Mouse (Mus musculus): ENCODE results near the gene Sesn3.

Gene Sesn3

GRCm38 (mm10) chr9:14354852-14355251 is 80.0 kb downstream of the Sesn3 start:
- DNase-seq (ENCODE audit: low spot score) = no peak

DNA sequence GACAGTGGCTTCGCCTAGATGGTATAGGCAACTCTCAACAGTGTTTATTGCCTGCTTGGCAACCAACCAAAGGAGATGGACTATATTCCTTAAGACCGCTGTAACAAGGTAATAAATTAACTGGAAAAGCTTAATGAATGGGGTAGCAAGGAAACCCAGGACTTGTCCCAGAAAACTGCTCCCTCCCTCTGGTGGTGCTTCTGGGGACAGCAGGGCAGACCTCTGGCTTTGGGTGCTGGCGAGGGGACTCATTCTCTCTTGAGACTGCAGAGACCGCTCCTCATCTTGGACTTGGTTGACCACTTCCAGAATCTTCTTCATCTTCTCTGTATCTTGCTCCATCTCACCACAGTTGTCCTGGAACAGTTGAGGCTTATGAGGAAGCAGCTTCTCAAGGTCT is 82.2 kb downstream of the Sesn3 start:
- no peak for DNase-seq (ENCODE audit: low spot score)

- no peak for DNase-seq (ENCODE audit: low spot score)
Measured at GRCm38 (mm10) chr9:14362068-14362768, 87.4 kb downstream of the Sesn3 start.

DNA sequence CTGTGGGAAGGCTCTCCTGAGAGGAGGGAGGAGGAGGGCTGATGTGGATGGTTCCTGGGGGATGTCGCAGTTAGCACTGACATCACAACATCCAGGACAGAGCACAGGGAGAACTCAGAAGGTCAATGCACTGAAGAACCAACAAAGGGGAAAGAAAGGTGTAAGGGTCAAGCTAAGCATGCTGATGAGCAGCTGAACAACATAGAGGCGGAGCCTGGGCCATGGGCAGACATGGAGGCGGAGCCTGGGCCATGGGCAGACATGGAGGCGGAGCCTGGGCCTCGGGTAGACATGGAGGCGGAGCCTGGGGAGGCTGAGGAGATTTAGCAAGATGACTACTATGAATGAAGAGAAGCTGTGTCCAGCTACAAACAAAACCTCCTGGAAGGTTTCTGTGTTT is 88.7 kb downstream of the Sesn3 start:
- DNase-seq (ENCODE audit: low spot score) = no peak

- no peak for DNase-seq (ENCODE audit: low spot score)
Measured at GRCm38 (mm10) chr9:14364719-14365118, 89.9 kb downstream of the Sesn3 start.

DNA sequence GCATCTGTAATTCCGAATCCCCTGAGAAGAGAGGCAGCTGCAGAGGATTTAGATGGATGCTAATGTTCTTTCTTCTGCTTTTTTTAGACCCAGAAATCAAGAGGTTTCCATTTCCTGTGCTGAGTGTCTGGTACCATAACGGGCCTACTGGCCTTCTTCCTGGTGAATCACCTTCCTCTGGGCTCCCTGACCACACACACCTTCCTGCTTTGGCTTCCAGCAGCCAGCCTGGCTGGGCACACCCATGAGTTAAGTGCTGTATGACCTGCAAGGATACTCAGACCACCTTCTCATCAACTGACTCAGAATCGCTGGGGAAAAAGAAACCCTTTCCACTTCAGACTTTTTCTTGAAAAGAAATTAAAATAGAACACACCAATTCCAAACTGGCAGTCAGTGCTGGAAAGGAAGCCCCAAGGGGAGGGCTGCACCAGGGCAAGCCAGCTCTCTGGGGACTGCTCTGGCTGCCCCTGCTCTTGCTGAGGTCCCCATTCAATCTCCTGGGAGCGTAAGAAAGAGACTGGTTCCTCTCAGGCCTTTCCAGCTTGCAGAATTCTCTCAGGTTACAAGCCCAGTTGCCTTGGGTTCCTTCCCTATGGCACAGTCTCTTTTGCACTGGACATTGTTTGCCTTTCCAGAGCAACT is 90.7 kb downstream of the Sesn3 start:
- DNase-seq (ENCODE audit: low spot score) = no peak

DNA sequence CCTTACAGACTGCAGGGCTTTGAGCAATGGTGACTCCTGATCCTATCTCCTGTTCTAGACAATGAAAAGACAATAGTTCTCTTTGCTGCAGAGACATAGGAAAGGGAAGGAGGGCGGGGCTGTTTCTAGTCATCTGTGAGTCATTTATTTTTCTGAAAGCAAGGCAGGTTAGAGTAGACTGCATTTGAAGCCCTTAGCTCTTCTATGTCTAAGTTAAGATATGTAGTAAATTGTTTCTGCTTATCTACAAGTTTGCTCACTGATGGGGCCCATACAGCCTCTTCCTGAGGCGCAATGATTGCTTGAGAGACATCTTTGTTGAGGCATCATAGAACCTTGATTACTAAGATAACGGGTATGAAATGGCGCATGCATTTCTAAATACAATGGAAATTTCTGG is 93.0 kb downstream of the Sesn3 start:
- no peak for DNase-seq (ENCODE audit: low spot score)

DNA sequence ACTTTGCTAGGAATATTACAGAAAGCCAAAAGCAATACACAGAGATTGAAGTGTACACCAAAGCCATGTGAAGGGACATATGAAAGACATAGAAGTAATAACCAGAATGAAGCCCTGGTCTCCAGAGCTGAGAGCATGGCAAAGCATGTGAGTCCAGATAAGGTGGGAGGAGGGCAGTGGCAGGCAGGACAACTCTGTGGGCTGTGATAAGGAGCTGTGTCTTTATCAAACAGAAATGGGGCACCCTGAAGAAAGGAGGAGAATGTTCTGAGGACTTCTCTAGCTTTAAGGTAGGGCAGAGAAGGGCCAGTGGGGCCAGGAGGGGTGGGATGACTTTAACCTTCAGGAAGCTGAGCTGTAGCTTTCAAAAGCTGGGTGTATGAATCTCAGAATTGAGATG is 94.4 kb downstream of the Sesn3 start:
- DNase-seq (ENCODE audit: low spot score) = no peak

DNA sequence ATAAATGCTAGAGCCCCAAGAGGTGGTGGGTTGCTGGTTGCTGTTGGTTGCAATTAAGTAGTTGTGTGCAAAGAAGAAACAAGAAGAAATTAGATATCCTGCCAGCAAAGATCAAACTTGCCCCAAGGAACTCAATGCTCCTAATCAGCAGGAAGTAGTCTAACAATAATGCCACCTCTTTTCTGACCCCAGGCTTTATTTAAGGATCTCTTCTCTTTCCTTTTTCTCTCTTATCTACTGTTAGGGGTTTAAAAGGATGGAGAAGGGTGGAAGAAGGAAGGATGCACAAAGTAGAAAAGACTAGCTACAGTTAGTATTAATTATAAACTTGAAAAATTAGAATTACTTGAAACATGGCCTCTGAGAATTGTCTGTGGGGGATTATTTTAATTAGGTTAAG is 97.6 kb downstream of the Sesn3 start:
- no peak for DNase-seq (ENCODE audit: low spot score)

DNA sequence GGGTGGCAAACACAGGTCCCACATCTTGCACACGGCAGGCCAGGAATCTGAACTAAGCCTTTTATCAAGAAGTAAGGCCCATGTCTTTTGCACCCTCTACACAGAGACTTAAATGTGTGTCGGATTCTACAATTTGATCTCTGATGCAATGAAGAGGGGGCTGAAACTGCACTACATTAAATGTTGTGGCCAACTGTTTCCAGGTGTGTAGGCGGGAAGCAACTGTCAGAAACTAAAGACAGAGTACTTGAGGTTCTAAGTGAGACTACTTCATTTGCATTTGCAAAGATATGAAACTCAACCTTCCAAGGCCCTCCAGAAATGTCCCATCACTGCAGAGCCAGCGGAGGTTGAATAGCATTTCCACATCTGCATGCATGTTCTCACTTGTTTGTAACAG is 101.3 kb downstream of the Sesn3 start:
- no peak for DNase-seq (ENCODE audit: low spot score)

- no peak for DNase-seq (ENCODE audit: low spot score)
Measured at GRCm38 (mm10) chr9:14378151-14378550, 103.3 kb downstream of the Sesn3 start.

DNA sequence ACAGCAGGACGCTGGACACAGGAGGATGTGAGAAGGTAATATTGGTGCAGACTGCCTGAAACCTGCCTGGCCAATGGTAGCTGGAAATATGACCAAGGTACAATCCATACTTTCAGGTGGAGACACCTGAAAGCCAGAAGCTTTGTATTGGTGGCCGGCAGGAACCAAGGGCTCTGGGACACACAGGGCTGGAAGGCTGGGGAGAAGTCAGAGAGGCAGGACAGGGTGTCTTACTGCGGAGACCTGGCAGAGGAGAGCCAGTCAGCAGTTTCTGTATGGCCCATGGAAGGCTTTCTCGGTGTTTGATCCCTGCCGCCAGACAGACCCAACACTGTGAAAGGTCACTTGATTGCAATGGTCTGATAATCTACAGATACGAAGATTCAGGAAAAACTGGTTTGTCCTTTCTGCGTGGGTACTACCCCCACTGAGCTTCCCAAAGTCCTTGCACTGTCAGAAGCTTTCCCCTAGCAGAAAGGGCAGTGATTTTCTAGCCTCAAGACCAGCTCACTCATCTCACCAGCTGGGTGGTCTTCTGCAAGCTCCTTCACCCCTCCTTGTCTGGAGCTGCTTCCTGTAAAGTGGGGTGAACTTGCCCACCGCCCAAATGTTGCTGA is 105.0 kb downstream of the Sesn3 start:
- DNase-seq (ENCODE audit: low spot score) = no peak

GRCm38 (mm10) chr9:14380386-14381285 is 105.8 kb downstream of the Sesn3 start:
- peak; percentile 48 for DNase-seq (ENCODE audit: low spot score)

GRCm38 (mm10) chr9:14381353-14382055 is 106.6 kb downstream of the Sesn3 start, which contains the start of gene Endod1:
Gene Endod1, minus strand, starts transcription at chr9:14381507.
- no peak for DNase-seq (ENCODE audit: low spot score)

- no peak for DNase-seq (ENCODE audit: low spot score)
Measured at GRCm38 (mm10) chr9:14382256-14382791, 107.5 kb downstream of the Sesn3 start.
